Mouse (Mus musculus) gonadal fat pad, adult 2 months (tissue): ENCODE measurements around the gene Phc2. TPM values are rescaled to one million over a fixed set of nuclear protein-coding genes. Genes with fewer than 3 reads are reported as not detected.

ENCODE experiments used
- DNase-seq: peaks from one replicate; pipeline ENCODE4 v3.0.0-alpha.2; 2012; ENCODE audit warnings: low read depth
- polyA plus RNA-seq: library from polyadenylated mRNA; depleted of rRNA; stranded (reverse); fragments of >200 nt; gene quantifications from 2 replicates; pipeline ENCODE4 v1.2.3, GENCODE M21; 2012

Phc2 gene
- polyA plus RNA-seq, 1 experiment = 72.2 TPM

- DNase-seq = no peak
Measured at GRCm38 (mm10) chr4:128691195-128691594, 36.7 kb downstream of the Phc2 start.

- no peak for DNase-seq
Measured at GRCm38 (mm10) chr4:128692149-128692925, 37.8 kb downstream of the Phc2 start.

- DNase-seq = no peak
Measured at GRCm38 (mm10) chr4:128693207-128693606, 38.7 kb downstream of the Phc2 start.

GRCm38 (mm10) chr4:128694315-128694714 is 39.8 kb downstream of the Phc2 start:
- no peak for DNase-seq

GRCm38 (mm10) chr4:128695149-128695548 is 40.6 kb downstream of the Phc2 start:
- no peak for DNase-seq

- no peak for DNase-seq
Measured at GRCm38 (mm10) chr4:128698011-128698861, 43.7 kb downstream of the Phc2 start.

- DNase-seq = no peak
Measured at GRCm38 (mm10) chr4:128699916-128700315, 45.4 kb downstream of the Phc2 start.

- no peak for DNase-seq
Measured at GRCm38 (mm10) chr4:128700543-128700942, 46.0 kb downstream of the Phc2 start.

- DNase-seq = no peak
Measured at GRCm38 (mm10) chr4:128705138-128705720, 50.7 kb downstream of the Phc2 start.

- DNase-seq = no peak
Measured at GRCm38 (mm10) chr4:128706626-128707025, 52.1 kb downstream of the Phc2 start.

GRCm38 (mm10) chr4:128707384-128707783 is 52.9 kb downstream of the Phc2 start:
- DNase-seq = no peak

GRCm38 (mm10) chr4:128709061-128709780 is 54.7 kb downstream of the Phc2 start:
- DNase-seq = no peak

- no peak for DNase-seq
Measured at GRCm38 (mm10) chr4:128709781-128710166, 55.3 kb downstream of the Phc2 start.

- DNase-seq = no peak
Measured at GRCm38 (mm10) chr4:128710286-128710685, 55.8 kb downstream of the Phc2 start.

- DNase-seq = no peak
Measured at GRCm38 (mm10) chr4:128710800-128711199, 56.3 kb downstream of the Phc2 start.

GRCm38 (mm10) chr4:128711455-128712135 is 57.1 kb downstream of the Phc2 start:
- DNase-seq = no peak

- no peak for DNase-seq
Measured at GRCm38 (mm10) chr4:128712136-128712655, 57.7 kb downstream of the Phc2 start.

GRCm38 (mm10) chr4:128712941-128713340 is 58.4 kb downstream of the Phc2 start:
- DNase-seq = no peak

- DNase-seq = no peak
Measured at GRCm38 (mm10) chr4:128715241-128716204, 61.0 kb downstream of the Phc2 start.

GRCm38 (mm10) chr4:128716279-128716678 is 61.8 kb downstream of the Phc2 start:
- no peak for DNase-seq
